Mouse (Mus musculus) cerebellum, adult 8-10 months (tissue): ENCODE measurements around the gene Gm49361.
"Not testable (repeated sequence)": the region's sequence is repeated elsewhere in the genome, so short reads cannot be mapped to it uniquely, and the experiment has no call there.

Experiments
- DNase-seq: peaks from one replicate; pipeline ENCODE4 v3.0.0; 2022

Gm49361 gene

DNA sequence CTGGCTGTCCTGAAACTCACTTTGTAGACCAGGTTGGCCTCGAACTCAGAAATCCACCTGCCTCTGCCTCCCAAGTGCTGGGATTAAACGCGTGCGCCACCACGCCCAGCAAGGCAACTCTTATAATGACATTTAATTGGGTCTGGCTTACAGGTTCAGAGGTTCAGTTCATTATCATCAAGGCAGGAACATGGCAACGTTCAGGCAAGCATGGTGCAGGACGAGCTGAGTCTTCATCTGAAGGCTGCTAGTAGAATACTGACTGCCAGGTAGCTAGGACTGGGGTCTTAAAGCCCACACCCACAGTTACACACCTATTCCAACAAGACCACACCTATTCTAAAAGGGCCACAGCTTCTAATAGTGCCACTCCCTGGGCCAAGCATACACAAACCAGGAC, 57.8 kb downstream of the Gm49361 start:
- DNase-seq: not testable (repeated sequence)

DNA sequence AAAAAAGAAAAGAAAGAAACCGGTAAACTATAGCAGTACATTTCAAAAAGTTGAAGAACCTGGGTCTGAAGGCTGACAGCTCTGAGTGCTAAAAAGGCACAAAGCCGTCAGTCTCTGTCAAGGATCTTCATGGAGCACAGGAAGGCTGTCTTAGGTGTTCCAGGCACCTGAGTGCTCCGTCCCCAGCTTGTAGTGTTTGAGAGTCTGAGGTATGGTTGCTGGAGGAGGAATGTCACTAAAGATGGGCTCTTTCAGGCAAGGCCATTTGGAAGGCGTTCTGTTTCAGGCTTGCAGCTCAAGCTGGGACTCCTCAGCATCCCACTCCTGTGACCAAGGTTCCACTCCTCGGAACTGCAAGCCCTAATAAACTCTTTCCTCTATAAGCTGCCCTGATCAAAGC, 58.5 kb downstream of the Gm49361 start:
- no peak for DNase-seq

DNA sequence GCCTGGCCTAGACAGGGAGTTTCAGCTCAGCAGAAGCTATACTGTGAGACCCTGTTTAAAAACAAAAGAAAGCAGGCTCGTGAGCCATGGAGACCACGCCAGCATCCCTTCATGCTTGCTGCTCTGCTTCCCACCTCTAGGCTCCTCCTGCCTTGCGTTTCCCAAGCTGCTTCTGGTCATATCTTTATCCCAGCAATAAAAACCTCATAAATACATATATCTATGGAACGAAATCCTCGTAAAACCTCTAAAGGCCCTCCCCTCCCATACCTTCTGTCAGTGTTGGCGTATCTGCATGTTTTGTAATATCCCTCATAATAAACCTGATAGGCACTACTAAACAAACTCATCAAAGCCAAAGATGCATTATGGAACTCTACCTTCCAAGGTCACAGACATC, 59.3 kb downstream of the Gm49361 start:
- no peak for DNase-seq

DNA sequence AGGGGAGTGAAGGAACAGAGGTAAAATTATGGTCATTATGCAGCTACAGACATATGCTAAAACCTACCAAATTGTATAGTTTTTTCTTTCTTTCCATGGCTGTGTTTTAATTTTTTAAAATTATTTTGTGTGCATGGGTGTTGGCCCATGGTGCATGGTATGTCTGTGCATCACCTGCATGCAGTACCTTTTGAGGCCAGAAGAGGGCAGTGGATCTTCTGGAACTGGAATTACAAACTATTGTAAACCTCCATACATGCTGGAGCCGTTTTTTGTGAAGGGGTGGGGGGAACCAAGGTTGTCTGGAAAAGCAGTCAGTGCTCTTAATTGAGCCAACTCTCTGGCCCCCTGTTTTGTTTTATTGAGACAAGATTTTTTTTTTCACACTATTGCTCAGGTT, 61.3 kb downstream of the Gm49361 start:
- peak; percentile 33 for DNase-seq

DNA sequence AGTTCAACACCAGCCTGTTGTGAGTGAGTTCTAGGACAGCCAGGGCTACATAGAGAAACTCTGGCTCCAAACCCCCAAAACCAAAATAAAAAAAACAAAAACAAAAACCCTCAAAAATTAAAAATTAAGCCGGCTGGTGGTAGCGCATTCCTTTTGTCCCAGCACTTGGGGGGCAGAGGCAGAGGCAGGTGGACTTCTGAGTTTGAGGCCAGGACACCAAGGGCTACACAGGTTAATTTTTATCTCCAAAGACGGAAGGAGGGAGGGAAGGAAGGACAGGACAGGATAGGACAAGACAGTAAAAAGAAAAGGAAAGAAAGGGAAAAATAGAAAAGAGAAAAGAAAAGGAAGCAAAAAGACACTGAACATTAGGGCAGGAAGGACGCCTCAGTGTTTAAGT, 63.2 kb downstream of the Gm49361 start:
- DNase-seq: no peak

DNA sequence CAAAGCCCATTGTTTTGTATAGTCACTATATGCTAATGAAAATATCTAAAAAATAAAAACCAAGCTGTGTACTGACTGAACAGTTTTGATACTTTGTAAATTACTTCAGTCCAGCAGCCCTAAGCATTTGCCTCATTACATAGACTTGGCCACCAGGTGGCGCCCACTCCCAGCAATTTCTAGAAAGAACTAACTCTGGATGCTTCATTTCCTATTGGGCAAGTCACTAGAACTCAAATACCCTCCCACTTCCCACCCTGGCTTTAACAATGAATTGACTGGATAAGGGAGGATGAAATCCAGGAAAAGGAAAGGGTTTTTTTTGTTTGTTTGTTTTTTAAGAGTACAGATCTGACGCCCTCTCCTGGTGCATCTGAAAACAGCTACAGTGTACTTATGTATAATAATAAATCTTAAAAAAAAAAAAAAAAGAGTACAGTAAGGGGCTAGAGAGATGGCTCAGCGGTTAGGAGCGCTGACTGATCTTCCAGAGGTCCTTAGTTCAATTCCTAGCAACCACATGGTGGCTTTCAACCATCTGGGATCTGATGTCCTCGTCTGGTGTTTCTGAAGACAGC, 65.9 kb downstream of the Gm49361 start:
- DNase-seq: peak; percentile 83

DNA sequence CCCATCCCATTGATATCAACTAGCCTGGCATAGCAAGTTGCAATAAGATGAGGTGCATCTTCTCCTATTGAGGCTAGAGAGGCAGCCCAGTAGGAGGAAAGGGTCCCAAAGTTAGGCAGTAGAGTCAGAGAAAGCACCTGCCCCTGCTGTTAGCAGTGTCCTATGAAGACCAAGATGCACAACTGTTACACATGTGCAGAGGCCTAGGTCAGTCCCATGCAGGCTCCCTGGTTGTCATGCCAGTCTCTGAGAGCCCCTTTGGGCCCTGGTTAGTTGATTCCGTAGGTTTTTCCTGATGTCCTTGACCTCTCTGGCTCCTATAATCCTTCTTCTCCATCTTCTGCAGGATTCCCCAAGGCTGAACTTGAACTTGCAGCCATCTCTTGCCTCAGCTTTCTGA, 66.4 kb downstream of the Gm49361 start:
- DNase-seq: no peak

DNA sequence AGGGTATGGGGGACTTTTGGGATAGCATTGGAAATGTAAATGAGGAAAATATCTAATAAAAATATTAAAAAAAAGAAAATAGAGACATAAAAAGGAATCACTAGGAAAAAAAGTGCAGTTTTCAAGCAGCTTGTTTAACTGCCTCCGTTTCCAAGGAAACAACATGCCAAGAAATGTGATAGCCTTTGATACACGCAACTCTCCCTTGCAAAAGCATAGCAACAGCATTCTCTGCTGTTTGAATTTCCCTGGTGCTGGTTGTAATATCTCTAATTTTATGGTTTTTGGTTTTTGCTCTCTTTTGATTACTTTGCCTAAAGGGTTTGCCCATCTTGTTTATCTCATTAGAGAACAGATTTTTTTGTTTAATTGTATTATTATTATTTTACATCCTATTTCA, 70.4 kb downstream of the Gm49361 start:
- DNase-seq: no peak

DNA sequence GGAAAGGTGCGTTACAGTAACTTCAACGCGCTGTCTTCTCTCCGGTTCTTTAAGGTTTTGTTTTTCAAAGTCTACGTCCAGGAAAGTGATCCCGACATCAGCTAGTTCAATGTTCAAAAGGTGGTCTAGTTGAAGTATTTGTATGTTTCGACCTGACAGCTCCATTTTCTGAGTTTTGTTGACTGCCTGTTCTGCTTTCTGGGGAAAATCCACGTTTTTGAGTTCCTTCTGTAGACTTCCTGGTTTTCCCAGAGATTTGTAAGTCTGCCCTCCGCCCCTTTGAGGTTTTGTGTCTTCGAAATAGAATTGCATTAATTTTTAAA, 80.3 kb downstream of the Gm49361 start:
- no peak for DNase-seq

DNA sequence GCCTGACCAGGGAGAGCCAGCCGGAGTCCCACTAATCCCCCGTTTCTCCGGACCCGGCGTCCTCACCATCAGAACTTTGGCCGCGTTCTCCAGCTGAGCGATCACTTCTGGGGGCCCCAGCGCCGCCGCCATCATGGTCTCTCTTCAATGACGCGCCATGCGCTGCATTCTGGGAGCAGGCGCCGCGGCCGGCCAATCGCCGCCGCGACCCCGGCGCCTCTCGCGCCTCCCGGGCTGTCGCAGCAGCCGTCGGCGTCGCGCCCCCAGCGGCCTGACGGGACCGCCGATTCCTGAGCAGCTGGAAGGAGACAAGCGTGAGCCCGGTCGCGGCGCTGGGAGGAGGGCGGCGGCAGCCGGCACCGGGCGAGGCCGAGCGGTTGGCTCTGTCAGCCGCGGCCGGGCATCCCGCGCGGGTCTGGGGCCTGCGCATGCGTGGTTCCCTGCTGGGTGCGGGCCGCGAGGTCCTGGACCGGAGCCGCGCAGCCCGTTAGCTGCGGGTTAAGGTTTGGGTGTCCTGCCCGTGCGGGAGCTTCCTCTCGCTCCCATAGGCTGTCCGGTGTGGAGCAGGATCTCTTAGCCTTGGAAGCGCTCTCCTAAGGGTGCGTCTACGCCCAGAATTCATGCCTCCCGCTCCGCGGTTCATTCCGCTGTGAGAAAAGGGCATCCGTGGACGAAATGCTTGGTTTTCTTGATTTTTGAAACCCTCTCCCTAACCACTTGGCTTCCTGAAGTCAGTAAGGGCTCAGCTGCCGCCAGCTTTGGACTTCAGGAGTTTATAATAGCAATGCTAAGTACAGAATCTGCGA, 80.9 kb downstream of the Gm49361 start, which contains the start of gene Xpo4:
Gene Xpo4, minus strand, starts transcription at position 609 of the 806 bp plus-strand sequence.
- peak; percentile 87 for DNase-seq

DNA sequence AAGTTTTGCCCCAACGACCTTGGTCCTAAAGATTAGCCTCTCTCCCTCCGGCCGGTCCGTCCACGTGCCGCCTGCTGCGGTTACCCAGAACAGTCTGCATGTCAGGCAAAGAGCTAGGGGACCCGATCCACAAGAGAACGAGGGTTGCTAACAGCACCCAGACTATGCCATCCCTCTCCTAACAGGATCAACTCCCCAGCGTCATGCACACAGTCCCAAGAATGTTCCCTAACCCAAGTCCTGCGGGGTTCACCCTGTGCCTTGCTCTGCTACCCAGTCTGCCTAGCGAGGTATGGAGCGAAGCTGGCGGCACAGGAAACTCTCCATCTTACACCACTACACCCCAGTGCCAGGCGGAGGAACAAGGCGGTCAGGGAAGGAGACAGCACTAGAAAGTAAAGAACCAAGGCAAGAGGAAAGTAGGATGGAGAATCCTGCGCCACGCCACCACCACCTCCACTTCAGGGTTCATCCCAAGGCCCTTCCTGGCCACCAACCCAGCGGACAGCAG, 81.5 kb downstream of the Gm49361 start:
- no peak for DNase-seq

DNA sequence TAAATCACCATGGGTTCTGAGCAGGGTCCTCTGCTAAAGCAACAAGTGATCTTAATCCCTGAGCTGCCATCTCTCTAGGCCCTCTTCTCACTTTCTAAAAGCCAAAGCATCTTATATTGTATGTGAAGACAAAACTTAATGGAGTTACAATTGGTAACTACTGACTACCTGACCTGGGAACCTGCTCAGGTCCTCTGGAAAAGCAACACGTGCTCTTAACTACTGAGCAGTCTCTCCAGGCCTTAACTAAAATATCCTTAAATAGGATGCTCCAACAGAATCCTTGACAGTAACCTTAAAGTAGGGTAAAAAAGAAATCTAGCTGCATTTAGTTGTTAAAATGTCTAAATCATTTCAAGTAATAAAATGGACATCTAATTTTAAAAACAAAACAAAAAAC, 82.3 kb downstream of the Gm49361 start:
- no peak for DNase-seq

DNA sequence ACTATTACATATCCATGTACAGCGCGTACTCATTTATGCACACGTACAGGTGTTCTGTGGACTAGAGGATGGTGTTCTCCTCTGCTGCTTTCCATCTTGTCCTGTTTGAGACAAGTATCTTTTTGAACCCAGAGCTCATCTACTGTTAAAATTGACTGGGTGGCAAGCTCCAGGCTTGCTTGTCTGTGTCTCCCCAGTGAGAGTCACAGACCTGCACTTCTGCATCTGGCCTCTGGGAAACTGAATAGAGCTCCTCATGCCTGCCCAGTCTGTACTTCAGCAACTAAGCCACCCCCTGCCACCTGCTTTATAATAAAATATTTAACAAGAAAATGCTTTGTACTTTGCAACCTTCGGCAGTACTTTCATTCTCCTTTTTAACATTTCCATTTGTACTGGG, 87.6 kb downstream of the Gm49361 start:
- no peak for DNase-seq

DNA sequence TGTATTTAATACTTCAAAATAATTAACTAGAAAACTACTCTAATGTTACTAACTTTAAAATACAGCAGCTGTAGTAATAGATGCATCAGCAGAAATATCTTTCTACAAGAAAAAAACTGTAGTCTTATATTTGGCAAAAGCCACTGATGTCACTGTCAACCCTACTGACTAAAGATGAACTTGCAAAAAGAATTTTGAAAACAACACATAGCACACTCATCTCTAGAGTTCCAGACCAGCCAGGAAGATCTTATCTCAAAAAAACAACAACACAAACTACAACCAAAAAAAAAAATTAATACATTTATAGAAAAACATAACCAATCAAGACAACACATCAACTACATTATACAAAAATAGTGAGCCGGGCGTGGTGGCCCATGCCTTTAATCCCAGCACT, 88.4 kb downstream of the Gm49361 start:
- DNase-seq: no peak

DNA sequence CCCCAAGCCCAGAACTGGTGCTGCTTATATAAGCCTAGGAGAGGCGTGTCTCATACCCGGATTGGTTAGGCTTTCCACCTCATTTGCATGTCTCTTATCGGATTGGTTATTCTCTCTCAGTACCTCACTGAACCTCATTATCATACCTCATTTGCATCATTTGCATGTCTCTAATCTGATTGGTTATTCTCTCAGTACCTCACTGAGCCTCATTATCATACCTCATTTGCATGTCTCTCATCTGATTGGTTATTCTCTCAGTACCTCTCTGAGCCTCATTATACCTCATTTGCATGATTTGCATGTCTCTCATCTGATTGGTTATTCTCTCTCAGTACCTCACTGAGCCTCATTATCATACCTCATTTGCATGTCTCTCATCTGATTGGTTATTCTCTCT, 89.4 kb downstream of the Gm49361 start:
- DNase-seq: not testable (repeated sequence)

DNA sequence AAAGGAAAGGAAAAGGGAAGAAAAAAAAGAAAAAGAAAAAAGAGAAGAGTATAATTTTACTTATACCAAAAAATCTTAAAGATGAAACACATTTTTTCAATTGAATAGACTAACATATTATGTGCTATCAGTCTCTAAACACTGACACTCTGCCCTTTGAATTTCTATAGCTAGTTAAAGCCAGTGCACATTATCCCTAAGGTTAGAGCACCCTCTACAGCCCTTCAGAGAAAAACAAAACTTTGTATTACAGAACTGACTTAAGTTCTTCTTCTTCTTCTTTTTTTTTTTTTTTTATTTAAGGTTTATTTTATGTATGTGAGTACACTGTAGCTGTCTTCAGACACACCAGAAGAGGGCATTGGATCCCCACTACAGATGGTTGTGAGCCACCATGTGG, 96.4 kb downstream of the Gm49361 start:
- no peak for DNase-seq

DNA sequence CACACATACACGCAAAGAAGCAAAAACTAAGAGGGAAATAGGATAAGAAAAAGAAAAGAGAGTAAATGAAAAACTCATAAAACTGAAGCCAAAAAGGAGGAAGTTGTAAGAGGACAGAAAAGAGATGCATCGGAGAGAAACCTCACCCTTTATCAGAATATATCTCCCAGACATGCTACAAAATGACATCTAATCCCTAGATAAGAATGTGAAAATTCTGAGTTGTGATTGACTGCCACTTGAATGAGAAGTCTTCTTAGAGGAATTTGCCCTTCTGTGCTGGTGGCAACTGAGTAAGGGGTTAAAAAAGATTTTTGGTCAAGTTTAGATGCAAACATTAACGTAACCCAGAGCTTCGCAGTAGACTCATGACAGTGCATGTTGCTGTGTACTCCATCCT, 99.7 kb downstream of the Gm49361 start:
- no peak for DNase-seq

DNA sequence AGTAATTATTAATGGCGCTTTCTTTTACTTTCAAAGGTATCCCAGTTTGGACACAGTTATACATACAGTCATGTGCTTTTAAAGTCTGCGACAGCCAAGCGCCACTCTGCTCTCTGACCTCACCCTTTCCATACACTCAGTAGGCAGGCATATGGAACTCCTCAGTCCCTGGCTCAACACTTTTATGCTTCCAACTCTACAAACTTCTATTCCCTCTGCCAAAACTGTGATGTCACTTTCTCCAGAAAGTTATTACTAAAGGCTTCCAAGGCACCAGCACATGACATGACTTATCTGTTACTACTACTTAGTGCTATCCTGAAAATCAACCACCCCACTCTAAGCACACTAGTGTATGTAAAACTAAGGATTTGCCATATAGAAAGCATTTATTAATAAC, 106.8 kb downstream of the Gm49361 start:
- DNase-seq: no peak

DNA sequence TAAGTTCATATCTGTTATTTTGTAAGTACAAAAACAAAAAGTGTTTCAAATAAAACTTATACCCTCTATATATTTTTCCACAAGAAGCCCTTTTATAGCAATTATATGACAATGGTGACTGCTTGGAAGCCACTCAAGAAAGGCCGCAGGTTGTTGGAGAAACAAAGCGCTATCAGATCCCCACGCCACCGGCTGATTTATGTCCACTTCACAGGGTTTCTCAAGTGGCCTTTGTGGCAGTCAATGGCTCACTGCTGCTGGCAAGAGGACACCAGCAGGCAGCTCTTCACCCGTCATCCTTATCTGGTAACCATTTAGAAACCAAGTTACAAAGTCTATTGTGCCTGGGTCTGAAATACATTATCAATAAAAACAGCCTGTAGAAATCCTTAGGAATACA, 111.8 kb downstream of the Gm49361 start:
- no peak for DNase-seq

DNA sequence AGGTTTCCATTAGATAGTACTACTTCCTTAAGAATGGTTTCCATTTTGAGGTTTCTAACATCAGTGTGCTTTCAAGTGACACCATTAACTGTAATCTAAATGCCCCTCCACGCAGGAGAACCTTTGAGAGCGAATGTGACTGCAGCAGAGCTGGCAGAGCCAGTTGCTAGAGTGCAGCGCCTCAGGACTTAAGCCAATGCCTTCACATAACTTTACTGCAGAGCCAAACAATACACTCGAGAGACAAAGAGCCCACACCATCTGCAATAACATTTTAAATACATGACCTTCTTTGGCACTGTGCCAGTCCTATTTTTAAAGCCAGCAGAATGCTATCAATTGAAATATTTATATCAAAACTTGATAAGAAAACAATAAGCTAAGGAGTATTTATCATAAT, 116.3 kb downstream of the Gm49361 start:
- DNase-seq: no peak

DNA sequence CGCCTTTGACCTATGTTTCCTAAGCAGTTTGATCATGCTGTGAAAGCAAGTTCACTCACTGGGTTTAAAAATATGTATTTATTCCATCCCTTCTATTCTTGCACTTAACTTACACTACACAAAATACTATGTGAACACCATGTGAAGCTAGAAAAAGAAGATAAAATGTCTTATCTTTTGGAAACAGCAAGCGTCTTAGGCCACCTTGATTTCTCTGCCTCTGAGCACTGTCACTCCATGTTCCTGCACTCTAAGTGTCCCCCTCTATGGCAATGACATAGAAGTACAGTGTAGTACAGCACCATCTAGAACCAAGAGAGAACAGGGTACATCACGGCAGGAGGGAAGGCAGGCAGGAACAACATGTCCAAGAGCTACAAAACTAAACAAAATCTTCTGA, 123.0 kb downstream of the Gm49361 start:
- DNase-seq: no peak

DNA sequence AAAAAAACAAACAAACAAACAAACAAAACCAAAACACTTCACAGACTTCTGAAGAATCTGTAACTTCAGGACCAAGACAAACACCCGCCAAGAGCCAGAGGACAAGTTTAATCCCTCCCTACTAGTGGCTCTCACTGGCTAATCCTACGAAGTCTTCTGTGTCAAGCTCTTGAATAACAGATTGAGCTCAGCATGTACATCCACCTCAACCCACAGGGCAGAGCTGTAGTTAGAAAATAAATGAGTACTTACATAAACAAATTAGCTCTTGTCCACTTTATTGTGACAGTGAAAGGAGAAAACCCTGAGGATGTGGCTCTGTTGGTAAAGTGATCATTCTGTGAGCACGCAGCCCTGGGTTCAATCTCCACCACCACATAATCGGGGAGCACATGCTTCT, 124.2 kb downstream of the Gm49361 start:
- peak; percentile 34 for DNase-seq

DNA sequence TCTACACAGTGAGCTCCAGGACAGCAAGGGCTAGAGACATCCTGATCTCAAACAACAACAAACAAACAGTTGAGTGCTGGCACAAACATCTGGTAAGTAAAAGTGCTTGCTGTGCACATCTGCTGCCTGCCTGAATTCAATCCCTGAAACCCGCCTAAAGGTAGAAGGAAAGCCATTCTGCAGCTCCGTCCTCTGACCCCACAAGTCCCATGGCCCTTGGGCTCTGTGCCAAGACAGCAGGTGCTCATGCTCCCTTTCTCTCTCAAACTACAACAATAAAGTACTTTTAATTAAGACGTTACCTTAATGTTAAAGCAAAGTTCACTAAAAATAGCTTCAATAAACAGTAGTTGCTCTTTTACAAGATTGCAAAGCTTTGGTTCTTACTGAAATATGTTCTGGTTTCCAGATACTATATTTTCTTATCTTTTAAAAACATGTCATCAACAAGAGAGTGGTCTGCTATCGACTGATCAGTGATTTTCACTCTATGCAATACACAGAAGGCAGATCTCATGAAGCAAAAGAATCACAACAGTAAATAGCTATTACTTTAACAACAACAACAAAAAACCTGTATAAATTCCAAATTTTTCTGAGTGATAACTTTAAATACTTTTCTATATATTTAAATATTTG, 125.2 kb downstream of the Gm49361 start:
- DNase-seq: no peak

DNA sequence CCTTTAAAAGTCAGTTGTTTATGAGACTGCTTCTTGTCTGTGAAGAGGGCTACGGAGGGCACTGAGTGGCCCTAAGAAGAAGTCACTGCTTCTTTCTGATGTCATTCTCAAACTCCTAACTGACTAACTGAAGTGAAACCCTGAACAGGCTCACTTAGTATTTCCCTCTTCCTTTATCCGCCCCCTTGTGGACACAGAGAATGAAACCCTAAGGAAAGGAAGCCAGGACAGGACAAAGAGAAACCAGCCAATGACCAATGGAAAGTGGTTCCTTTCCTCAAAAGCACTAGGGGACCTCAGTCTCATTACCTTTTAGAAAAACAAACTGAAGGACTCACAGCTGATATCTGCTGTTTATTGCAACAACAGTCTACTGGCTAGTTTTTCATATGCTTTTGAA, 126.4 kb downstream of the Gm49361 start:
- no peak for DNase-seq
